Mouse (Mus musculus) G1E (cell line): ENCODE measurements around the gene Cd300ld5.

Experiments used
- CTCF ChIP-seq: IDR thresholded peaks from 2 replicates; pipeline ENCODE4 v1.5.1; 2012; ENCODE audit warnings: low read depth, low read length, inconsistent platforms, mixed read lengths
- GATA1 ChIP-seq: IDR thresholded peaks from 2 replicates; pipeline ENCODE4 v1.6.1; 2012; ENCODE audit warnings: borderline replicate concordance, low read length, inconsistent platforms, mixed read lengths
- GATA2 ChIP-seq: IDR thresholded peaks from 2 replicates; pipeline ENCODE4 v1.6.1; 2012; ENCODE audit warnings: low read depth, low read length, inconsistent platforms, borderline replicate concordance
- POLR2AphosphoS5 ChIP-seq: IDR thresholded peaks from 2 replicates; pipeline ENCODE4 v1.6.1; 2012; ENCODE audit warnings: low read depth, low read length, inconsistent platforms; ENCODE audit not compliant: insufficient replicate concordance
- TAL1 ChIP-seq: conservative IDR thresholded peaks from 2 replicates; pipeline ENCODE4 v1.6.1; 2012; ENCODE audit warnings: low read depth, low read length, inconsistent platforms, mixed read lengths

DNA sequence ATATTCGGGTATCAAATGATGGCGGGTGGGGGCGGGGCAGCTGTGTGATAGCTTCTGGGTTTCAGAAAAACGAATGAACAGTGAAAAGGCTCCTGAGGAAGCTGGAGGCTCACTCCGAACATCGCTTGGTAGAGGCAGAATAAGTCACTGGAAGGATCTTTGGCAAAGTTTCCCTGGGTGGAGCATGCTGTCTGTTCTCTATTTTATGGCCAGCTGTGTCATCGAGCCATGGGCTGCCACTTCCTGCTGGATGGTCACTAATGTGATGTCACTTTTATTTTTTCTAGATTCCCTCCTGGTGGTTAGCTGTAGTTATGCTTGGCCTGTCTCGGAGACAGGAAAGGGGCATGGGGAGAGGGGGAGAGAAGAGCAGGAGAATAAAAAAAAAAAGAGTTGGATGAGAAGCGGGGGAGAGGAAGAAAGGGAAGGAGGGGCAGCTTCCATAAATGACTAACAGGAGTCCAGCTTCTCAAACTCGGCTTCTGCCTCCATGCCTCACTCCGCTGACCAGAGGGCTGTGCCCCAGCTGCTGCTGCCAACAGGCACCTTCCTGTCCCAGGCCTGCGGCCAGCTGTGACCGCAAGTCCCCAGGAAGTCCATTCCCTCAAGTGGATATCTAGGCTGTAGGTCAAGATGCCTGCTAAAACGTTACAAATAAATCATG, 34.2 kb upstream of the Cd300ld5 start:
- TF ChIP-seq CTCF (no peak), GATA1 (no peak), TAL1 (no peak), POLR2AphosphoS5 (no peak), GATA2 (no peak)
